Mouse (Mus musculus): ENCODE data around the gene Mboat1.
A peak's percentile ranks its signal among the peaks of the same experiment; 100 is the strongest.

The Mboat1 gene

DNA sequence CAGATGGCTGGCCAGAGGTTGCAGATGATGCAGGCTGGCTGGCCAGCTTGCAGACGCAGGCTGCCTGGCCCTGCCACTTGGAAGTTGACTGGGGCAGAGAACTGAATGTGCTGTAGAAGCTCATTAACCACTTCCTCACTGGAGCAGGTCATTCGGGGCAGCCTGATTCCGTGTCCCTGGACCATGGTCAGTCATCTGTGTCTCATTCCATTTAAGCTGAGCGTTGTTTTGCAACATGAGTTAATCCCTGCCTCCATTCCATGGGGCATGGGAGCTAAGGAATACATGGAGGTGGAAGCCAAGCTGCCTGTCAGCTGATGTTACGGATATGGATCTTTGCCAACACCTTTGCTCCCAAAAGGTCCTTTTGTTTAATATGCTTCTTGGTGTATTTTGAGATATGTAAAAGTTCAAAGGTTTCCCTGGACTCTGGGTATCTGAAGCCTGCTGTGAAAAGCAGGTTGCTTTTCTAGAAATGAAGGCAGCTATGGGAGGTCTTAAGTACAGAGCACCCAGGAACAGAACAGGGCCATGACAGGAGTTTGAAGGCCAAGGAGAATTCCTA, 114.1 kb downstream of the Mboat1 start:
- DNase-seq (ENCODE audit: low read depth), result no peak

DNA sequence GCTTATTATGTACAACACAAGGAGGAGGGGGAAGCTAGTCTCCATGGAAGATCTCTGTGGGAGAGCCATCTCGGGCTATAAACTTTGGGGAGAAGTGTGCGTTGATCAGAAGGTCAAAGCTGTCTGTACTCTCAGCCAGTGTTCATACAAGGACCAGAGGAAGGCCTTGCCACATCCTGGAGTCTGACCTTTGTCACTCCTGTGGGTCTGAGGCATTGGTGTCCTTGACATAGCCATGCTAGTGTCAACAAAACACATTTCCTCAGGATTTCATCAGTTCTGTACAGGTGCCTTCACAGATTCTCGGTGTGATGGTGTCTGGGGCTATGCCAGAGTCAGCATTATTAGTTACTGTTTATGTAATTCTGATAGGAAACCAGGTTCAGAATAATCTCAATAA, 115.1 kb downstream of the Mboat1 start:
- DNase-seq (ENCODE audit: low read depth), result no peak

- no peak for DNase-seq (ENCODE audit: low read depth)
Measured at GRCm38 (mm10) chr13:30252692-30253091, 116.4 kb downstream of the Mboat1 start.

DNA sequence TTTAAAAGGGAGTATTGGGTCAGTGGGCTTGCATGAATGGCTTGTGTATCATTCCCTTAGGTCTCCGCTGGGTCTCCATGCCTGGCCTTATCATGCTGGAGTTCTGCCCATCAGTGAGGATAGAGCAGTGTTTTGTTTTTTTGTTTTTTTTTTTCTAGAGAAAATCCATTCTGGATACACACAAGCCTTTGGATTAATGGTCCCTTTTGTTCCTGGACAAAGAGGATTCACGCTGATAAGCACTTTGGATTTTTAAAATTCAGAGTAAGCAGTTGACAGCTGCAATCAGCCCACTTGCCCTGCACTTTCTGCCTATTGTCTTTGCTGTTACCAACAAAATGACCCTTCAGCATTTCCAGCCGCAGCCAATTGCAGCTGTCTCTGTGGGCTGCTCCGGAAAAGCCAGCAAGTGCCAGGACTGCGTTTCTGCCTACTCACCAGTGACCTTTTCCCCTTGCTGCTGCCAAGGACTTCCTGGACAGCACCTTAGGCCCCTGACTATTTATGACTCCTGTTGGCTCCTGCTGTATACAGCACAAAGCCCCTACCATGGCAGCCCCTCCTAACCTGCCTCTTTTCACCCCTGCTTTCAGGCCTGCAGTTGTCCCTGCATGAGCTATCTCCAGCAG, 117.5 kb downstream of the Mboat1 start:
- no peak for DNase-seq (ENCODE audit: low read depth)

DNA sequence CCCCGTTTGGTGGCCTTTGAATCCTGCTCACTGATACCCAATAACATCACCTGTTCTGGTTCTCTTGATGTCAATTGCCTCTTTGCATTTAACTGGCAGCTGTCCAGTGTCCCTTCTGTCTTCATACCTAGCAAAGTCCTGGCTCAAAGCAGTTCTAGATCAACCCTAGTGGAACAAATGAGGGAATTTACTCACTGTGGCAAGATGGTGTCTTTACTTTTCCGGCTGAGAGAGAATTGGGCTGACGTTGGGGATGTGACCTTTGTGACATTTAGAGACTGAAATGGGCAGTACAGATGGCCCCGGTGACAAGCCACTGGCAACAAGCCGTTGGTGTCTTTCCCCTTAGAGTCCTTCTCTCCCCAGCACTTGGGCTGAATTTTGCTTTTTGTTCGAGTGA, 118.1 kb downstream of the Mboat1 start:
- no peak for DNase-seq (ENCODE audit: low read depth)

DNA sequence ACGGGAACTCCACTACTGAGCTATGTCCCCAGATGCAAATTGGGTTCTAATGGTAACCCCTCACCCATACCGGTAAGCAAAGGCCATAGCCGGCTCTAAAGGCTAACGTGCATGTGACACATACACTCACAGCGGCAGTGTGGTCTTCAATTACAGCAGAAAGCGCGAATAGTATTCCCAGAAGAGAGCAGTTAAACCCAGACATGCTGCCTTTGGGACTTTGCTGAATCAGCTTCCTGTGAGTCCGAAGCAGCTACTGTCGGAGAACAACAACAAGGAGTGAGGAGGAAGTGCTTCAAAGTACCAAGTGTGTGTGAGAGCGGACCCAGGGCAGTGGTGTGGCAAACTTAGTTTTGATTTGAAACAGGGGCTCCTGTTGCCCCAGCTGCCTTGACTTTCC, 122.5 kb downstream of the Mboat1 start:
- DNase-seq (ENCODE audit: low read depth), result no peak

DNA sequence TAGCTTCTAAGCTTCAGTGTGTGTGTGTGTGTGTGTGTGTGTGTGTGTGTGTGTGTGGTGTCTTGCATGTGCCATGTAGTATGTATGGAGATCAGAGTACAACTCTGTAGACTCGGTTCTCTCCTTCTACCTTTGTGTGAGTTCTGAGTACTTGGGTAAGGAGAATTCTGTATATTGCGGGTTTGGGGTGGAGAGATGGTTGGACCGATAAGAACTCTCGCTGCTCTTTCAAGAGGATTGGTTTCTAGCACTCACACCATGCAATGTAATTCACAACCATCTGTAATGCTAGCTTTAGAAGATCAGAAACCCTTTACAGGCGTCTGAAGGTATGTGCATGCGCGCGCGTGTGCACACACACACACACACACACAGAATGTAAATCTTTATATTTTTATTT, 123.0 kb downstream of the Mboat1 start:
- DNase-seq (ENCODE audit: low read depth), result no peak

- DNase-seq (ENCODE audit: low read depth), result peak; percentile 75
Measured at GRCm38 (mm10) chr13:30259912-30260560, 123.7 kb downstream of the Mboat1 start.

GRCm38 (mm10) chr13:30263681-30264080, 127.4 kb downstream of the Mboat1 start:
- peak; percentile 28 for DNase-seq (ENCODE audit: low read depth)

DNA sequence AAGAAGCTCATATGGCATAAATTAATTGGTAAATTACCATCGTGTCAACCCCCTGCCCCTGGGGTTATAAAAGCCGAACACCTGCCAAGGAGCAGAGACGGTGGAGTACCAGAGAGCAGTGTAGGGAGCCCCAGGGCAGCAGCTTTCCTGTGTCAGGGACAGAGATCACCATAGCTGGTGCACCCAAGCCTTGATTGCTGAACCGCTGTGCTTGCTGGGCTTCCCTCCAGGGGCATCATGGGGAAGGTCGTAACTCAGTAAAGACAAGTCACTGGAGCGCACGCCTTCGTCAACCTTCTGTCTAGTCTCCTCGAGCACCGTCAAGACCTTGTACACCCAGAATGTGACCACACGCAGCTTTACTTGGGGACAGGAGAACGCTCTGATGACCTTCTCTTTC, 128.0 kb downstream of the Mboat1 start:
- no peak for DNase-seq (ENCODE audit: low read depth)

DNA sequence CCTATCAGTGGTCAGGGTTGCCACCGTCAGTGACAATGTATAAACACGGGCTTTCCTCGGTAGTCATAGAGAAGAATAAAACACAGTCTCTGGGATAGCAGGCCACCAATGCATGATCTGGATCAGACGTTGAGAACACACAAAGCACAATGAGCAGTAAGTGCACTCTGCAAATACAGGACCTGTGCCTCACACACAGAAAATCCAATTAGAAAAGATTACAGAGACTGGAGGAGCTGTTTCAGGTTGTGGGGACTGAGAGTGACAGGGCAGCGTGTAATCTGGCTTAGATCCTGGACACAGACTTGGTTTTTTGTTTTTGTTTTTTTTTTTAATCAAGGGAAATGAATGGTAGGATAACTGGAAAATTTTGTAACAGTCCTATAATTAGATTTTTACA, 128.5 kb downstream of the Mboat1 start:
- no peak for DNase-seq (ENCODE audit: low read depth)

DNA sequence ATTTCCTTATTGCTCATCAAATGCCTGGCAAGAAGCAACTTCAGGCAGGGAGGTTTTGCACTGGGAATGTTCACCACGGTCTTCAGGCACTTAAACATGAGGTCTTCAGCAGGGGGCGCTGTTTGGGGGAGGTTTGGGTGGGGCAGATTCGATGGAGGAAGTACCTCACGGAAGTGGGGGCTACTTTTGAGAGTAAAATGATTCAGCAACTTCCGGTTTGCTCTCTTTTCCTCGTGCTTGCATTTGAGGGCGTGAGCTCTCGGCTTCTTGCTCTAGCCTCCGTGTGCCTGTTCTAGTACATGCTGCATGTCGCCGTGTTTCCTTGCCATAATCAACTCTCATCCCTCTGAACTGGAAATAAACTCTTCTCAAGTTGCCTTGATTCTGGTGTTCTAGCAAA, 129.7 kb downstream of the Mboat1 start:
- DNase-seq (ENCODE audit: low read depth), result no peak

DNA sequence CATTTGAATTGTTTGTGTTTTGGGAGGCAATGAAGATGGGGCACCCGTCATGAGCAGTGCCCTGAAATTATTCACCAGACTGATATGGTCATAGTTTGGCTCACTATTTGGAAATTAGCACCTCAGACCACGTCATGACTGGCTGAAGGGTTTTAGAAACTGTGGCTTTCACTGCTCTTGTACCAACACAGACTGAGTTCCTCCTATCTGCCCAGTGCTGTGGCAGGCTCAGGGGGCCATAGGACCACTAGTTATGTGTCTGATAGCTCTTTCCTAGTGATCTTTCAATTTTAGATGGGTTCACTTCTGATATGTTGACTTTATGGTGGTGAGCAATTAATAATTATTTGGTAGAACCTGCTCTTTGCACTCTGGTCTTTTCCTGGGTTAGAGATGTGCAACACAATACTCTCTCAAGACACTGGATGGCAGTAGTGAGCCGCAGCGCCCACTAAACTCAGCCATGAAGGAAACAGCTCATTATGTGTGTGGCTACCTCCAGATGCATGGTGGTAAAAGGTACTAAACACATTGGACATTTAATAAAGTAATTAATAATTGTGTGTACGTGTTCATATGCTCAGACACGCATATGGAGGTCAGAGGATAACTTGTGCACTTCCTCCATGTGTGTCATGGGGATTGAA, 135.9 kb downstream of the Mboat1 start:
- DNase-seq (ENCODE audit: low read depth), result peak; percentile 46
